In the genomic region with DNA sequence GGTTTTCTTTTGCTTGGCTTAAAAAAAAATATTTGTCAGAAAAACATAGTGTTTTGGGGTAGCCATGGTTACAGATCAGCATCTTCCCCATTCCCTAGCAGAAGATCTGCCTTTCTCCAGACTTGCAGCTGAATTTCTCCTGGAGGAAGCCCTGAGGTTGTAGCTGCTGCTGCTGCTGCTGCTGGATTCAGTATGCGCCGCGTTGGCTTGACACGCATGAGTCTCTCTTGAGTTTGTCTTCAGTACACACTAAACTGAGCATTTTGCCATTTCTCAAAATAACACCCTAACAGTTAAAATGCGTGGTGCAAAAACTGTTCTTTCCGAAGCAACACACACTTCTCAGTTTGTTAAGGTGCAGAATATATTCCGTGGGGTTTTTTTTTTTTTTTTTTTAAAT, we compare ENCODE assay signal across 12 mouse cellular contexts. TPM values are rescaled to one million over a fixed set of nuclear protein-coding genes. Genes with fewer than 3 reads are reported as not detected.
DNase-seq lines count a peak whose midpoint lies in the region; ATAC-seq and TF ChIP-seq lines count a peak whose summit lies in the region.
"Had no signal": no experiment of that assay in that cellular context is flagged by ENCODE, and none has a peak within 500 bp of the region (broad histone marks: within the 10 kb centered on the region; RNA-seq: fewer than 3 reads in every experiment).

No protein-coding gene starts in this region.

- peaks cover 10% of the 10 kb centered on the region for H3K4me1 ChIP-seq in forebrain, embryonic 12.5 days
- peaks cover 14% of the 10 kb centered on the region for H3K4me1 ChIP-seq in forebrain, embryonic 15.5 days
- 0 out of 2 replicates have a peak, but pooled peaks cover 4% of the 10 kb centered on the region for H3K4me1 ChIP-seq in kidney, postnatal 0 days (replicated peaks; ENCODE audit: insufficient read depth, low read length)
- peaks cover 4% of the 10 kb centered on the region for H3K4me1 ChIP-seq in lung, postnatal 0 days (ENCODE audit: insufficient read depth, low read depth, low read length)

- no peak for TF ChIP-seq EP300 in lung, postnatal 0 days (IDR thresholded peaks at IDR 0.05)

- no peaks in the 10 kb centered on the region for H3K36me3 ChIP-seq in forebrain, embryonic 12.5 days (replicated peaks)
- H3K36me3 ChIP-seq in forebrain, embryonic 15.5 days: no peaks in the 10 kb centered on the region
- H3K36me3 ChIP-seq in kidney, postnatal 0 days (ENCODE audit: insufficient read depth, low read length): no peaks in the 10 kb centered on the region
- H3K36me3 ChIP-seq in lung, postnatal 0 days (ENCODE audit: insufficient read depth, low read length): no peaks in the 10 kb centered on the region
- H3K36me3 ChIP-seq: G1E had no signal

- H3K4me2 ChIP-seq in forebrain, embryonic 12.5 days: peak overlapping the region; percentile 2; the same call in 1 of the 2 replicates
- no peak overlapping the region for H3K4me2 ChIP-seq in forebrain, embryonic 15.5 days (replicated peaks)
- no peak overlapping the region for H3K4me2 ChIP-seq in kidney, postnatal 0 days (ENCODE audit: low read length)
- 0 out of 2 replicates have a peak overlapping the region, but pooled peaks have one; percentile 11 for H3K4me2 ChIP-seq in lung, postnatal 0 days (replicated peaks; ENCODE audit: low read depth, low read length)

- H3K9me3 ChIP-seq in forebrain, embryonic 12.5 days: no peaks in the 10 kb centered on the region
- H3K9me3 ChIP-seq in forebrain, embryonic 15.5 days: no peaks in the 10 kb centered on the region
- H3K9me3 ChIP-seq in kidney, postnatal 0 days (replicated peaks; ENCODE audit: low read length): no peaks in the 10 kb centered on the region
- H3K9me3 ChIP-seq in lung, postnatal 0 days (ENCODE audit: low read length): no peaks in the 10 kb centered on the region
- H3K9me3 ChIP-seq: G1E had no signal

- no peak overlapping the region for H3K4me3 ChIP-seq in forebrain, embryonic 12.5 days (replicated peaks)
- H3K4me3 ChIP-seq in forebrain, embryonic 15.5 days: no peak overlapping the region
- H3K4me3 ChIP-seq in kidney, postnatal 0 days (replicated peaks; ENCODE audit: low read depth, low read length): no peak overlapping the region
- no peak overlapping the region for H3K4me3 ChIP-seq in lung, postnatal 0 days (ENCODE audit: low read depth, low read length)

- DNase-seq in kidney, postnatal 0 days (ENCODE audit: low spot score): peak; percentile 36
- no peak for DNase-seq in kidney, postnatal 10 days
- peak; percentile 8 for DNase-seq in brain, embryonic 14.5 days (ENCODE audit: low read depth)
- DNase-seq in lung, postnatal 0 days (ENCODE audit: low spot score): no peak
- no peak for DNase-seq in retina, embryonic 14.5 days (ENCODE audit: low spot score)
- no peak for DNase-seq in cerebellum, adult 9-11 months
- DNase-seq: cerebellum, adult 9-10 months; gastrocnemius, postnatal 25 days; kidney, postnatal 14 days had no signal

- H3K27me3 ChIP-seq in forebrain, embryonic 12.5 days: peaks cover 8% of the 10 kb centered on the region
- peaks cover 9% of the 10 kb centered on the region; the same call in 1 of the 2 replicates for H3K27me3 ChIP-seq in forebrain, embryonic 15.5 days
- H3K27me3 ChIP-seq in kidney, postnatal 0 days (ENCODE audit: insufficient read depth, low read length): no peaks in the 10 kb centered on the region
- H3K27me3 ChIP-seq in lung, postnatal 0 days (replicated peaks; ENCODE audit: insufficient read depth, low read length): no peaks in the 10 kb centered on the region

- no peak for TF ChIP-seq POLR2A in brain, embryonic 14.5 days (IDR thresholded peaks at IDR 0.05; ENCODE audit: borderline replicate concordance, extremely low read depth, insufficient read depth, insufficient read length, poor library complexity, severe bottlenecking)

- TF ChIP-seq CTCF in kidney, postnatal 0 days (IDR thresholded peaks at IDR 0.05; ENCODE audit: low read depth): no peak
- TF ChIP-seq CTCF in brain, embryonic 14.5 days (IDR thresholded peaks at IDR 0.05; ENCODE audit: borderline replicate concordance, extremely low read depth, insufficient read depth, insufficient read length): no peak
- TF ChIP-seq CTCF in lung, postnatal 0 days (IDR thresholded peaks at IDR 0.05): no peak

- ATAC-seq in forebrain, embryonic 12.5 days (ENCODE audit: low FRiP score): no peak
- ATAC-seq in forebrain, embryonic 15.5 days (replicated peaks): no peak
- no peak for ATAC-seq in kidney, postnatal 0 days (replicated peaks; ENCODE audit: low FRiP score, low read depth)
- no peak for ATAC-seq in lung, postnatal 0 days

- 91% methylated on average over 7 of the region's 7 CpGs for WGBS in forebrain, embryonic 12.5 days
- 88% methylated on average over 7 of the region's 7 CpGs for WGBS in forebrain, embryonic 15.5 days
- 74% methylated on average over 7 of the region's 7 CpGs for WGBS in kidney, postnatal 0 days
- WGBS in lung, postnatal 0 days: 55% methylated on average over 7 of the region's 7 CpGs

- H3K9ac ChIP-seq in forebrain, embryonic 12.5 days: no peak overlapping the region
- no peak overlapping the region for H3K9ac ChIP-seq in forebrain, embryonic 15.5 days (replicated peaks)
- no peak overlapping the region for H3K9ac ChIP-seq in kidney, postnatal 0 days (ENCODE audit: low read depth, low read length)
- H3K9ac ChIP-seq in lung, postnatal 0 days (replicated peaks; ENCODE audit: low read depth): no peak overlapping the region

- no peak overlapping the region for H3K27ac ChIP-seq in forebrain, embryonic 12.5 days
- H3K27ac ChIP-seq in forebrain, embryonic 15.5 days (replicated peaks): no peak overlapping the region
- no peak overlapping the region for H3K27ac ChIP-seq in kidney, postnatal 0 days
- no peak overlapping the region for H3K27ac ChIP-seq in lung, postnatal 0 days (ENCODE audit: low read length)

RNA-seq across cellular contexts. Expression of a gene that starts 1.7 kb away (rescaled TPM):
- polyA plus RNA-seq in forebrain, embryonic 12.5 days (2016; fragmentation: Nextera tagmentation; extraction: Ambion mirVana): 32.4 and 32.5 TPM in 2 replicates
- polyA plus RNA-seq in forebrain, embryonic 15.5 days (2015; fragmentation: Nextera tagmentation; extraction: Ambion mirVana): 15.2 and 16.1 TPM in 2 replicates
- 26.9 and 30.5 TPM in 2 replicates for polyA plus RNA-seq in kidney, postnatal 0 days (2015; fragmentation: Nextera tagmentation; extraction: Ambion mirVana)
- 9.2 and 18.2 TPM in 2 replicates for polyA plus RNA-seq in brain, embryonic 14.5 days (2012; rRNA removed)
- polyA plus RNA-seq in lung, postnatal 0 days (2015; fragmentation: Nextera tagmentation; extraction: Ambion mirVana): 23.5 and 25.9 TPM in 2 replicates
- polyA plus RNA-seq: G1E had no signal

Comparison
In these comparisons a context has a peak if more than half of its experiments do, and no peak if none do; other contexts are left out.
1. H3K4me2 ChIP-seq: peak in forebrain, embryonic 12.5 days (single experiment) and lung, postnatal 0 days (single experiment); none in forebrain, embryonic 15.5 days (single experiment) and kidney, postnatal 0 days (single experiment).
2. DNase-seq: peak in kidney, postnatal 0 days (single experiment) and brain, embryonic 14.5 days (single experiment); none in kidney, postnatal 10 days (single experiment), lung, postnatal 0 days (single experiment), retina, embryonic 14.5 days (single experiment) and cerebellum, adult 9-11 months (single experiment).